Mouse (Mus musculus) lung, embryonic 14.5 days (tissue): ENCODE data around the gene Sema6c. TPM values are rescaled to one million over a fixed set of nuclear protein-coding genes. Genes with fewer than 3 reads are reported as not detected.

Experiments
- ATAC-seq: fragments of 200-750 bp; cut with Nextera tagmentation; 2 replicates; pipeline ENCODE4 v1.8.0; 2017; ENCODE audit warnings: mild to moderate bottlenecking, moderate TSS enrichment, moderate library complexity; ENCODE audit not compliant: insufficient read depth
- DNase-seq: peaks from one replicate; pipeline ENCODE4 v3.0.0-alpha.2; 2015
- H3K27ac ChIP-seq: fragments of 300-500 bp; sonication (generic); 2 replicates; pipeline ENCODE4 v1.5.1; 2014; ENCODE audit warnings: low read depth, mild to moderate bottlenecking, moderate library complexity
- H3K27me3 ChIP-seq: fragments of 300-500 bp; sonication (generic); 2 replicates; pipeline ENCODE4 v1.6.1; 2014; ENCODE audit warnings: low read length, control low read depth; ENCODE audit not compliant: insufficient read depth
- H3K36me3 ChIP-seq: fragments of 300-500 bp; sonication (generic); 2 replicates; pipeline ENCODE4 v1.6.1; 2014; ENCODE audit warnings: control low read depth; ENCODE audit not compliant: insufficient read depth
- H3K4me1 ChIP-seq: fragments of 300-500 bp; sonication (generic); 2 replicates; pipeline ENCODE4 v1.6.1; 2014; ENCODE audit warnings: antibody characterized with exemption, control low read depth; ENCODE audit not compliant: insufficient read depth
- H3K4me2 ChIP-seq: fragments of 300-500 bp; sonication (generic); 2 replicates; pipeline ENCODE4 v1.6.1; 2014; ENCODE audit warnings: mild to moderate bottlenecking
- H3K4me3 ChIP-seq: fragments of 300-500 bp; sonication (generic); 2 replicates; pipeline ENCODE4 v1.5.1; 2014; ENCODE audit warnings: low read depth, low read length
- H3K9ac ChIP-seq: fragments of 300-500 bp; sonication (generic); 2 replicates; pipeline ENCODE4 v1.6.1; 2014
- H3K9me3 ChIP-seq: fragments of 300-500 bp; sonication (generic); 2 replicates; pipeline ENCODE4 v1.6.1; 2016; ENCODE audit warnings: low read depth, low read length, control low read depth
- CTCF ChIP-seq: IDR thresholded peaks from 2 replicates; pipeline ENCODE4 v1.5.1; 2016; ENCODE audit warnings: antibody characterized with exemption, low read depth
- WGBS: fragments of 180-500 bp; shearing (Covaris S2); extraction: QIAGEN DNeasy Blood & Tissue Kit; methylation state at CpG from one replicate; pipeline ENCODE4 v1.1.7; 2014; 5-methylcytosine and 5-hydroxymethylcytosine counted together
- polyA plus RNA-seq: library from polyadenylated mRNA; unstranded; fragments of >200 nt; fragmentation: Nextera tagmentation; extraction: Ambion mirVana; gene quantifications from 2 replicates; pipeline ENCODE4 v1.2.1, GENCODE M21; 2014

Gene Sema6c
- polyA plus RNA-seq: 3.7 and 5.4 TPM in 2 replicates

GRCm38 (mm10) chr3:95159987-95160963 is at the start of gene Sema6c:
TSS of gene Sema6c (plus strand) at chr3:95160457.
- Histone ChIP-seq H3K9ac (peak within 1 kb of the TSS; percentile 63), H3K27me3 (no peaks in the 10 kb centered on the region), H3K4me3 (peak within 1 kb of the TSS; percentile 77), H3K4me1 (peaks cover 19% of the 10 kb centered on the region), H3K9me3 (no peaks in the 10 kb centered on the region), H3K4me2 (peak within 1 kb of the TSS; percentile 93), H3K27ac (no peak within 1 kb of the TSS), H3K36me3 (peaks cover 3% of the 10 kb centered on the region; the same call in 1 of the 2 replicates)
- peak; percentile 97 for ATAC-seq
- under 1% methylated on average over 66 of the region's 66 CpGs for WGBS
- no peak for TF ChIP-seq CTCF
- DNase-seq: peak; percentile 94

GRCm38 (mm10) chr3:95110911-95111726 is 49.1 kb upstream of the Sema6c start, which contains the start of gene Vps72:
TSS of gene Vps72 (plus strand) at chr3:95111022.
- under 1% methylated on average over 54 of the region's 54 CpGs for WGBS
- DNase-seq: peak; percentile 96
- TF ChIP-seq CTCF: 0 out of 2 replicates have a peak, but pooled peaks have one; percentile 1
- Histone ChIP-seq H3K27ac (peak within 1 kb of the TSS; percentile 98), H3K9ac (peak within 1 kb of the TSS; percentile 89), H3K4me3 (peak within 1 kb of the TSS; percentile 75), H3K36me3 (peaks cover 17% of the 10 kb centered on the region), H3K4me2 (peak within 1 kb of the TSS; percentile 60), H3K9me3 (no peaks in the 10 kb centered on the region), H3K27me3 (no peaks in the 10 kb centered on the region), H3K4me1 (peaks cover 7% of the 10 kb centered on the region; the same call in 1 of the 2 replicates)
- peak; percentile 73 for ATAC-seq

GRCm38 (mm10) chr3:95112760-95113159 is 47.5 kb upstream of the Sema6c start:
- no peak for TF ChIP-seq CTCF
- Histone ChIP-seq H3K9me3 (no peaks in the 10 kb centered on the region), H3K4me1 (peaks cover 7% of the 10 kb centered on the region; the same call in 1 of the 2 replicates), H3K36me3 (peaks cover 30% of the 10 kb centered on the region), H3K4me3 (peak overlapping the region; percentile 75; the same call in 1 of the 2 replicates), H3K9ac (no peak overlapping the region), H3K4me2 (peak overlapping the region; percentile 60), H3K27ac (no peak overlapping the region), H3K27me3 (no peaks in the 10 kb centered on the region)
- WGBS: 96% methylated on average over 1 of the region's 1 CpGs
- ATAC-seq: no peak
- DNase-seq: no peak

GRCm38 (mm10) chr3:95117751-95118150 is 42.5 kb upstream of the Sema6c start:
- peaks cover 80% of the 10 kb centered on the region for H3K36me3 ChIP-seq
- no peak overlapping the region for H3K4me2 ChIP-seq
- WGBS: 93% methylated on average over 2 of the region's 2 CpGs
- no peaks in the 10 kb centered on the region for H3K9me3 ChIP-seq
- no peak for TF ChIP-seq CTCF
- no peaks in the 10 kb centered on the region for H3K4me1 ChIP-seq
- ATAC-seq: no peak
- no peak for DNase-seq
- no peaks in the 10 kb centered on the region for H3K27me3 ChIP-seq
- no peak overlapping the region for H3K4me3 ChIP-seq
- H3K9ac ChIP-seq: no peak overlapping the region
- H3K27ac ChIP-seq: no peak overlapping the region

- DNase-seq (peak; percentile 69), ATAC-seq (peak; percentile 59)
- no peak overlapping the region for H3K9ac ChIP-seq
- no peaks in the 10 kb centered on the region for H3K9me3 ChIP-seq
- peaks cover 5% of the 10 kb centered on the region for H3K4me1 ChIP-seq
- 52% methylated on average over 6 of the region's 6 CpGs for WGBS
- H3K4me2 ChIP-seq: no peak overlapping the region
- no peaks in the 10 kb centered on the region for H3K27me3 ChIP-seq
- H3K4me3 ChIP-seq: no peak overlapping the region
- peak overlapping the region; percentile 73 for H3K27ac ChIP-seq
- peaks cover 67% of the 10 kb centered on the region for H3K36me3 ChIP-seq
- TF ChIP-seq CTCF: no peak
These were observed 38.7 kb upstream of the Sema6c start for GRCm38 (mm10) chr3:95121580-95121979.

GRCm38 (mm10) chr3:95124246-95124645 is 36.0 kb upstream of the Sema6c start, which contains the start of gene Tmod4:
TSS of gene Tmod4 (plus strand) at chr3:95124476.
- no peaks in the 10 kb centered on the region for H3K9me3 ChIP-seq
- ATAC-seq (peak; percentile 32; the same call in 1 of the 2 replicates), DNase-seq (peak; percentile 29)
- TF ChIP-seq CTCF: peak; percentile 71
- no peak within 1 kb of the TSS for H3K4me2 ChIP-seq
- H3K4me1 ChIP-seq: peaks cover 5% of the 10 kb centered on the region
- peaks cover 50% of the 10 kb centered on the region for H3K36me3 ChIP-seq
- no peak within 1 kb of the TSS; the same call in 1 of the 2 replicates for H3K9ac ChIP-seq
- H3K27ac ChIP-seq: peak within 1 kb of the TSS; percentile 47
- 51% methylated on average over 6 of the region's 6 CpGs for WGBS
- H3K4me3 ChIP-seq: no peak within 1 kb of the TSS
- no peaks in the 10 kb centered on the region for H3K27me3 ChIP-seq
